Mouse (Mus musculus): ENCODE measurements at regions not wholly inside any gene's neighbourhood (a gene's known extent, or its start where the extent isn't known, plus 50 kb on each side); places are given as distances from the start of the nearest gene placed in this dataset.

- no peak for TF ChIP-seq CTCF (IDR thresholded peaks at IDR 0.05; ENCODE audit: insufficient read depth, low read depth, low read length)
- no peak for TF ChIP-seq POLR2A (IDR thresholded peaks at IDR 0.05; ENCODE audit: insufficient read depth, low read depth, low read length)
These were observed 114.8 kb upstream of the Supt20 start for GRCm38 (mm10) chr3:54577851-54578250.
